Mouse (Mus musculus): ENCODE measurements around the gene Adamts13. TPM values are rescaled to one million over a fixed set of nuclear protein-coding genes. Genes with fewer than 3 reads are reported as not detected.
A peak's percentile ranks its signal among the peaks of the same experiment; 100 is the strongest.

The Adamts13 gene
- polyA plus RNA-seq (2012; fragmentation: generic; extraction: Trizol) = 0.09 TPM
- long read RNA-seq, experiment 1 = 0 reads
- long read RNA-seq, experiment 2 = 0 reads

DNA sequence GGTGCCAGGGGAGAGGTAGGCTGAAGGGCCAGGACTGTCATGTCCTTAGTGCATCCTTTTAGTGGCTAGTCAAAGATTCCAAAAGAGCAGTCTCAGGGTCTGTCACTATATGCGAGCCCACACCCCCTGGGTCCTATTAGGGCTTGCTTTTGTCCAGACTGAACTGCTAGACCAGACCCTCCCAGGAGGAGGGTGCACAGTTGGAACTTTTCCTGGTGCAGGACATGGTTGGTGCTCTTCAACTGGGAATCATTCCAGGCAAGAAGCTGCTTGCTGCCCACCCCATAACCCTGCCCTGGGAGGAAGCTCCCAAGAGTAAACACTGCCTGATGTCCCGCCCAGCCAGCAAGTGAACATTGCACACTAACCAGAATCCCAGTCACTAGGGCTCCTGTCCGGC lies at the start of gene Adamts13:
Gene Adamts13 (plus strand): TSS at position 301 of the 400 bp plus-strand sequence.
- H3K4me3 ChIP-seq (ENCODE audit: insufficient read depth, poor library complexity, severe bottlenecking) = no peak within 1 kb of the TSS
- TF ChIP-seq MAX (IDR thresholded peaks at IDR 0.05) (no peak), USF1 (IDR thresholded peaks at IDR 0.05; ENCODE audit: low read depth) (no peak), FOSL1 (IDR thresholded peaks at IDR 0.05; ENCODE audit: insufficient read depth, low read length, poor library complexity, severe bottlenecking) (no peak), MYOG (IDR thresholded peaks at IDR 0.05; ENCODE audit: control insufficient read depth, extremely low read depth, insufficient read length) (no peak), CEBPB (IDR thresholded peaks at IDR 0.05; ENCODE audit: low read depth) (no peak), CTCF (IDR thresholded peaks at IDR 0.05; ENCODE audit: control insufficient read depth, insufficient read depth, insufficient read length) (no peak), MYOD1 (IDR thresholded peaks at IDR 0.05; ENCODE audit: control insufficient read depth, insufficient read length, low read depth) (no peak)
- H3K79me3 ChIP-seq (ENCODE audit: low read depth) = no peaks in the 10 kb centered on the region
- H3K79me2 ChIP-seq (ENCODE audit: control insufficient read depth, insufficient read depth) = no peaks in the 10 kb centered on the region
- H3ac ChIP-seq (ENCODE audit: control insufficient read depth, insufficient read length, low read depth) = no peak within 1 kb of the TSS
- H3K36me3 ChIP-seq (ENCODE audit: control insufficient read depth, insufficient read depth) = no peaks in the 10 kb centered on the region
- H3K27me3 ChIP-seq (ENCODE audit: control insufficient read depth, insufficient read depth, insufficient read length) = peaks cover 44% of the 10 kb centered on the region

DNA sequence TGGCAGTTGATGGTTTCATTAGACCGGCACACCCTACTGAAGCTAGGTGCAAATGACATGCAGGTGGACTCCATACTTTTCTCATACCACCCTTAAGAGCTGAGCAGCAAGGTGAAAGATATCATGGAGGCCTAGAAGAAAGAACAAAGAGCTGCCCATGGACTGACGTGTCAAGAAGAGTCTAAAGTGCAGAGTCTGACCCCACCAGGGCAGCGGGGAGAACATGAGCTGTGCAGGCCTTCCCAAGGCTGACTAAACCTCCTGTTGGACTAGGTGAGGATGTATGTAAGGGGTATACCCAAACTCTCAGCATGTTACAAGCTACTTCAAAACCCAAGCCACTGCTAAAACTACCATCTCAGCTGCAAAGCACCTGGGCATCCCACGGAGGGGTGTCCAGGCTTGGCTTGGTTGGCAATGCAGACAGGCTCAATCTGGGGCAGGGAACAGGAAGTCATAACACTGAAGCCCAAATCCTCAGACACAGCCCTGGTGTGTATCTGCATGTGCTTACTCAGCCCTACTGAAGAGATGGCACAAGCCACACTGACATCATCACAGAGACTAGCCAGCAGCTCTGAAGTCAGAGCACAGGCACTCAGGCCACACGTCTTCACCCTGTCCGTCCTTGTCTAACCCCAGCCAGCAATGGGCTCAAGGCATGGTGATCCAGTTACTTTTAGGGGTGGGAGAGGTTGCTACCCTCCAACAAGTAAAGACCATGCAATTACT lies 45.3 kb upstream of the Adamts13 start:
- Histone ChIP-seq H3K4me3 (ENCODE audit: insufficient read depth, poor library complexity, severe bottlenecking) (no peak overlapping the region), H3K27me3 (ENCODE audit: control insufficient read depth, insufficient read depth, insufficient read length) (no peaks in the 10 kb centered on the region), H3K79me2 (ENCODE audit: control insufficient read depth, insufficient read depth) (peaks cover 75% of the 10 kb centered on the region), H3K79me3 (ENCODE audit: low read depth) (peaks cover 62% of the 10 kb centered on the region), H3K36me3 (ENCODE audit: control insufficient read depth, insufficient read depth) (peaks cover 90% of the 10 kb centered on the region), H3ac (ENCODE audit: control insufficient read depth, insufficient read length, low read depth) (no peak overlapping the region)
- TF ChIP-seq MAX (IDR thresholded peaks at IDR 0.05) (no peak), MYOD1 (IDR thresholded peaks at IDR 0.05; ENCODE audit: control insufficient read depth, insufficient read length, low read depth) (no peak), MYOG (IDR thresholded peaks at IDR 0.05; ENCODE audit: control insufficient read depth, extremely low read depth, insufficient read length) (no peak)

DNA sequence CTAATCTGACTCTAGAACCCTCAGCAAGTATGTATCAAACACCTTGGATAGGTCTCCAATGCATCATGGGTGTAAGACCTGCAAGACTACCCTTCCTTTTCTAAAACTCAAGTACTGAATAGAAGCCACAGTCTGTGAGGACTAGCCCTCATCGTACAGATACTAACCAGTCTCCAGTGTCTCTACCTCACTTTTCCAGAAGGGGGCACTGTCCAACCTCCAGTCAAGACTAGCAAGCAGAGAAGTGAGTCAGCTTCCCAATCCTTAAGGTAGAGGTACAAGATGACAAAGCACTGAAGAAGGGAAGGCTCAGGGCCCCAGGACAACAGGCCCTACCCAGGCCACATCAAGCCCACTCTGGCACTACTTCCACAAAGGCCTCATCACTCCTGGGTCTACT lies 42.8 kb upstream of the Adamts13 start:
- Histone ChIP-seq H3K79me2 (ENCODE audit: control insufficient read depth, insufficient read depth) (peaks cover 74% of the 10 kb centered on the region), H3K27me3 (ENCODE audit: control insufficient read depth, insufficient read depth, insufficient read length) (no peaks in the 10 kb centered on the region), H3ac (ENCODE audit: control insufficient read depth, insufficient read length, low read depth) (no peak overlapping the region), H3K79me3 (ENCODE audit: low read depth) (peaks cover 60% of the 10 kb centered on the region), H3K4me3 (ENCODE audit: insufficient read depth, poor library complexity, severe bottlenecking) (no peak overlapping the region), H3K36me3 (ENCODE audit: control insufficient read depth, insufficient read depth) (peaks cover 65% of the 10 kb centered on the region)
- TF ChIP-seq CTCF (IDR thresholded peaks at IDR 0.05; ENCODE audit: control insufficient read depth, insufficient read depth, insufficient read length) = peak; percentile 34
- no peak for TF ChIP-seq USF1 (IDR thresholded peaks at IDR 0.05; ENCODE audit: low read depth)

- peaks cover 54% of the 10 kb centered on the region for H3K79me2 ChIP-seq (ENCODE audit: control insufficient read depth, insufficient read depth)
- H3K27me3 ChIP-seq (ENCODE audit: control insufficient read depth, insufficient read depth, insufficient read length) = no peaks in the 10 kb centered on the region
- peak overlapping the region; percentile 89 for H3ac ChIP-seq (ENCODE audit: control insufficient read depth, insufficient read length, low read depth)
- peaks cover 51% of the 10 kb centered on the region for H3K79me3 ChIP-seq (ENCODE audit: low read depth)
- peak overlapping the region; percentile 92 for H3K4me3 ChIP-seq (ENCODE audit: insufficient read depth, poor library complexity, severe bottlenecking)
- no peak for TF ChIP-seq MYOD1 (IDR thresholded peaks at IDR 0.05; ENCODE audit: control insufficient read depth, insufficient read length, low read depth)
- peaks cover 42% of the 10 kb centered on the region for H3K36me3 ChIP-seq (ENCODE audit: control insufficient read depth, insufficient read depth)
Observed at GRCm38 (mm10) chr2:26932473-26933303, 40.5 kb upstream of the Adamts13 start.

GRCm38 (mm10) chr2:26933304-26934055 lies 39.7 kb upstream of the Adamts13 start, which contains the start of the genes Surf4 and Stkld1:
Gene Surf4, minus strand, starts transcription at chr2:26933928.
Gene Stkld1, plus strand, starts transcription at chr2:26934047.
- TF ChIP-seq MYOG (IDR thresholded peaks at IDR 0.05; ENCODE audit: control insufficient read depth, extremely low read depth, insufficient read length) (no peak), CTCF (IDR thresholded peaks at IDR 0.05; ENCODE audit: control insufficient read depth, insufficient read depth, insufficient read length) (no peak), FOSL1 (IDR thresholded peaks at IDR 0.05; ENCODE audit: insufficient read depth, low read length, poor library complexity, severe bottlenecking) (no peak), MYOD1 (IDR thresholded peaks at IDR 0.05; ENCODE audit: control insufficient read depth, insufficient read length, low read depth) (no peak), CEBPB (IDR thresholded peaks at IDR 0.05; ENCODE audit: low read depth) (no peak), MAX (IDR thresholded peaks at IDR 0.05) (no peak), USF1 (IDR thresholded peaks at IDR 0.05; ENCODE audit: low read depth) (no peak)
- peaks cover 35% of the 10 kb centered on the region for H3K36me3 ChIP-seq (ENCODE audit: control insufficient read depth, insufficient read depth)

More at GRCm38 (mm10) chr2:26933304-26934055, 39.7 kb upstream of the Adamts13 start, which contains the start of the genes Surf4 and Stkld1:
- H3K79me2 ChIP-seq (ENCODE audit: control insufficient read depth, insufficient read depth) = peaks cover 46% of the 10 kb centered on the region
- no peaks in the 10 kb centered on the region for H3K27me3 ChIP-seq (ENCODE audit: control insufficient read depth, insufficient read depth, insufficient read length)
- peaks cover 43% of the 10 kb centered on the region for H3K79me3 ChIP-seq (ENCODE audit: low read depth)
- peak within 1 kb of the TSS; percentile 92 for H3K4me3 ChIP-seq (ENCODE audit: insufficient read depth, poor library complexity, severe bottlenecking)
- H3ac ChIP-seq (ENCODE audit: control insufficient read depth, insufficient read length, low read depth) = peak within 1 kb of the TSS; percentile 89
